Mouse (Mus musculus) adrenal gland, postnatal 10 days (tissue): ENCODE measurements around the gene Fut2. TPM values are rescaled to one million over a fixed set of nuclear protein-coding genes. Genes with fewer than 3 reads are reported as not detected.

Experiments
- DNase-seq: peaks from one replicate; pipeline ENCODE4 v3.0.0; 2021; ENCODE audit warnings: mixed read lengths
- total RNA-seq, 2 experiments: library from RNA; stranded (reverse); gene quantifications; 2 replicates each; pipeline ENCODE4 v1.2.3; 2021

Fut2 gene
- total RNA-seq, 2 experiments from 2014 or later: not detected

DNA sequence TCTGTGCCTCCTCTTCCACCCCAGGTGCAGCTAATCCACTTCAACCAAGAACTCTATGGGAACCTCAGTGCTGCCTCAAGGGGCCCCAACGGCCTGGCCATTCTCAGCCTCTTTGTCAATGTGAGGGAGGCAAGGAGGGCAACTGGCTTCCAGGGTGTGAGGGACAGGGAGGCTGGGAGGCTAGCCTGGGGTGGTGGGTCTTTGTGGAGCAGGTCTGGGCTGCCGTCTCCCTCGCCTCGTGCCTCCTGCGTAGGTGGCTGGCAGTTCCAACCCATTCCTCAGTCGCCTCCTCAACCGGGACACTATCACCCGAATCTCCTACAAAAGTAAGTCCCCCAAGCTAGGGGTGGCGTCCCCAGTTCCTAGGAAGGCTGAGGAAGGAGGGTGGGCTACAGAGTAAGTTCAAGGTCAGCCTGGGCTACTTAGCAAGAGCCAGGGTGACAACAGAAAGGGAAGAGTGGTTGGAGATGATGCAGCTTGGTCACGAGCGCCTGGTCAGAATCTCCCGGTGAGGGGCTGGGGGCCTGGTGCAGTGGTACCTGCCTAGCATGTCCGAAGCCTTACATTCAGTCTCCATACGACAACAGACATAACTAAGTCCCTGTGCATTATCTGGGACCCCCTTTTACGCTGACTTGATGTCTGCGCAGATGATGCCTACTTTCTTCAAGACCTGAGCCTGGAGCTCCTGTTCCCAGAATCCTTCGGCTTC, 36.8 kb upstream of the Fut2 start:
- peak; percentile 7 for DNase-seq

DNA sequence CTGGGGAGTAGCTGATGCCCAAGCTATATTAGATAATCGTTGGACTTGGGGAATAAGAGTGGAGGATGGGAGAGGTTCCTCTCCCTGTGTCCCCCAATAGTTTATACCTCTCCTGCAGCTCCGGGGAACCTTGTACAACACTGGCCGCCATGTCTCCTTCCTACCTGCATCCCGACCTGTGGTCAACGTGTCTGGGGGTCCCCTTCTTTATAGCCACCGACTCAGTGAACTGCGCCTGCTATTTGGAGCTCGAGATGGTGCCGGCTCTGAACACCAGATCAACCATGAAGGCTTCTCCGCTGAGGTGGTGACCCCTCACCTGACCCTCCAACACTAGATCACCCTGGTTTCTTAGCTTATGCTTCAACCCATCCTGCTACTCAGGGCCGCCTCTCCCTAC, 36.1 kb upstream of the Fut2 start:
- DNase-seq: peak; percentile 4

- DNase-seq: no peak
Observed at GRCm38 (mm10) chr7:45701607-45702006, 35.4 kb upstream of the Fut2 start.

- peak; percentile 66 for DNase-seq
Observed at GRCm38 (mm10) chr7:45701072-45701471, 34.9 kb upstream of the Fut2 start.

GRCm38 (mm10) chr7:45700301-45701015, 34.3 kb upstream of the Fut2 start:
- DNase-seq: peak; percentile 83

- DNase-seq: no peak
Observed at GRCm38 (mm10) chr7:45699523-45700141, 33.4 kb upstream of the Fut2 start, which contains the start of gene Car11. TSS of gene Car11 (plus strand) at chr7:45699843.

DNA sequence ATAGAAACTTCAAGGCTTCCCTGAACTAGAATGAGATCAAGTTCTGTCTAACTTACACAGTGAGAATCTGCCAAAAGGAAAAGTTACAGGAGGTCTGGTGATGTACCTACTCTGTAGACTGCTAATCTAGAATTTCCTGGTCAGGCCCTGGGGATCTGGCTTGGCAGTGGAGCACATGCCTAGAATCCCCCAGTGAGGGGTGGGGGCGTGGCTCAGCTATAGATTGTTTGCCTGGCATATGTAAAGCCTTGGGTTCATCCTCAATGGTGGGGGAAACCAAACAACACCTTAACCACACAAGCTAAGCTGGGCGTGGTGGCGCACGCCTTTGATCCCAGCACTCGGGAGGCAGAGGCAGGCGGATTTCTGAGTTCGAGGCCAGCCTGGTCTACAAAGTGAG, 31.7 kb upstream of the Fut2 start:
- DNase-seq: no peak

DNA sequence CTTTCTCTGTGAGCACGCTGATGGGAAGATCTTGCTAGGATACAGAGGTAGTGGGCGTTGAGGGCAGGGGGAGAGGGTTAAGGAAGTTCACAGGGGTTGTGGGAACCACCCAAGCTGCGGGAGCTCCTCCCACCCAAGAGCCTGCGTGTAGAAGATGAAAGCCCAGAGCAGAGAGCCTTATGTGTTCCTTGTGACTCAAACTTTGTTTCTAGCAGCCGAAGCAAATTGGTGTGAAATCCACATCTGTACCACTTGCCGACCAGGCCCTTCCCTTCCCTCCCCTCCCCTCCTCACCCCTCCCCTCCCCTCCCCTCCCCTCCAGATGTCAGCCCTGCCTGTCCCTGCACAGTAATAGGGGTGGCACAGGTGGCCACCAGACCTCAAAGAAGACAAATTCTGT, 28.9 kb upstream of the Fut2 start:
- no peak for DNase-seq

GRCm38 (mm10) chr7:45693921-45694591, 27.9 kb upstream of the Fut2 start, which contains the start of gene Sec1:
TSS of gene Sec1 (minus strand) at chr7:45694402.
- no peak for DNase-seq

GRCm38 (mm10) chr7:45692364-45692763, 26.2 kb upstream of the Fut2 start:
- no peak for DNase-seq

GRCm38 (mm10) chr7:45689800-45690199, 23.6 kb upstream of the Fut2 start:
- DNase-seq: peak; percentile 15

DNA sequence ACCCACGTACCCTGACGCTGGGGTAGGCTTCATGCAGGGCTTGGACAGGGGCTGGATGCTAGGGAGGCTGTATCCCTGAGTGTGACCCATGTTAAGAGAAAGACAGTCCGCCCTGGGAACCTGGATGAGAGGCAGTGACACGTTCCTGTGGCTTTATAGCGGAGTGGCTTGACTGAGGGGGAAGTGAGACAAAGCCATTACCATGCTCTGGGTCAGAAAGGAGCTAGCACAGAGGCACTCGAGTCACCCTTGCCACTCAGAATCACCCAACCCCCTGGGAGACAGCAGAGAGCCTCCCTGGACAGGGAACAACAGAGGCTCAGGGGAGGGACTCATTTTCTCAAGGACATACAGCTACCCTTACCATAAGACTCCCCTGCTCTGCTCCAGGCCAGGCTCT, 22.9 kb upstream of the Fut2 start:
- no peak for DNase-seq

GRCm38 (mm10) chr7:45686841-45687240, 20.6 kb upstream of the Fut2 start:
- DNase-seq: peak; percentile 4

DNA sequence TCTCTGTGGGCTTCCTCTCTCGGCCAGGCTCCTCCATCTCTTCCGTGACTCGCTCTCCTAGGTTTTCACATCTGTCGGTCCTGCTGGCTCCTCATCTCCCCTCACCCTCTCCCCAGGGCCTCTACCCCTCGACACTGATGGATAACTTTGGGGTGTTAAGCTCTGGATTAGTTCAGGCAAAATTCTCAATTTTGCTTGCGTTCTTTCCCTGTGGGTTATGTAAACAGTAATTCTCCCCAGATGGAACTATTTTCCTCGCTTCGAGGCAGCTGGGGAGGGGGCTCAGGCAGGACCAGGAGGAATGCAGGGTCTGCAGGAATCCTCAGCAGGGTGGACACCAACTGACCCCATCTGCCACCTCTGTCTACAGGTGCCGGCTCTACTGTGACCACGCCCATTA, 19.6 kb upstream of the Fut2 start:
- no peak for DNase-seq

- DNase-seq: no peak
Observed at GRCm38 (mm10) chr7:45683396-45684050, 17.3 kb upstream of the Fut2 start, which contains the start of gene Ntn5. TSS of gene Ntn5 (plus strand) at chr7:45684022.

DNA sequence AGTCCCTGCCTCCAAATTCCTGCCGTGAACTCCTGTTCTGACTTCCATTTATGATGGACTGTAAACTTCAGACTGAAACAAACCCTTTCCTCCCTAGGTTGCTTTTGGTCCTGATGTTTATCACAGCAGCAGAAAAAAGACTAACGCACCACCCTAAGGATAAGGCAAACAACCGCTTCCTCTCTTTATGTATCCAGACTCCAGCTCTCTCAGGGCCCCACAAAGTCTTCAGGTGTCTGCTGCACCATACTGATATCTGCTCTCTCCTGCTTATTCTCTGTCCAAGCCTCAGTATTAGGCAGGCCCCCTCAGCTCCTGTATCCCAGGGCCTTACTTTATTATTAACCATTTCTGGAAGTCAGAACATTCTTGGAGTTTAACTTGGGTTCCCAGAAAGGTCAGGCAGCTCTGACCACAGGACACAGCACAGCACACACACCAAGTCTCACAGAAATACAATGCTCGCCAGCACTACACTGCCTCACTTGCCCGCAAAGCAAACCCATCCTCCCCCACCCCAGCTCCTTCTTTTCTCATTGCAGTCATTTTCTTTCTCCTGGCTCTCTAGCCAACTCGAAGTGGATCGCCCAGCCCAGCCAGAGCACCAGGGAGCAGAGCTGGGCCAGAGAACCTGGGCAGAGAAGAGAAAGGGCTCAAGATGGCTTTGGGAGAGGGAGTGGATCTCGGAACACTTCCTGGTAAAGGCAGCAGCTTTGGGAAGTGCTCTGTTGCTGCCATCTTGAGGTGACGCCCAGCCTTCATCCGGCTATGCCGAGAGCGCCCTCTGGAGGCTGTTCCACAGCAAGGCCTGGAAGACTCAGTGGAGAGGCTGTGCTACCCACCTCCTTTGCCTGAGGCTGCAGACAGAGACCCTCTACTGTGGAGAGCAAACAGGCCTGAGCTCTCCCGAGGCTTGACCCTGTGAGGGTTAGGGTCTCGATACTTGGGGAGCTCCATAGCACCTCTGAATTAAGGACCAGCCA, 16.2 kb upstream of the Fut2 start:
- peak; percentile 92 for DNase-seq

DNA sequence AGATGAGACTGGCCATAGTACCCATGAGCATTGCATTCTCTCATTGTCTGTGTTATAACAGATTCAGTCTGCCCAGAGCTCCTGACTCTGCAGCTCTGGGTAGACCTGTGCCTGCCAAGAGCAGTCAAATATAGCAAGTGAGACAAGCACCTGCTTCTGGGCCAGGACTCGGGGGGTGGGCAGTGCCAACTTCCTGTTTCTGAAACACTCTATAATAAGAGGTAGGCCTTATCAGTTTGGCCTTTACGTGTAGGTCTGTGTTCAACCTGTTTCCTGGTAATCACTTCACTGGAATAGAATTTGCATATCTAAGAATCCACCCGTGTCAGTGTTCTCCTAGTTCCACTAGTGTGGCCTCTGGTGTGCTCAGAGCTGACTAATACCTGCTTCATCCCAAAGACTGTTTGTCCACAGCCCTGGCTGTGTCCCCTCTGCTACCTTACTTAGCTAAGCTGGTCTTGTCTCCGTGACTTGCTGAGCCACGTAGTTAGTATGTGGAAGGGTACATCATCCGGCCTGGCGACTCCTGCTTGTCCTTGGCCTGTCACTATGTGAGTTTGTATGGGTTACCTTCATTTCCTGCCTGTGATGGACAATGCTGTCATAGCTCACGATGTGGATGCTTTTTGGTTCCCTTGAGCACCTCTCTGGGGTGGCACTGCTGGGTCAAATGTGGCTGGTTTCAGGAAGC, 15.0 kb upstream of the Fut2 start:
- DNase-seq: no peak

- DNase-seq: peak; percentile 66
Observed at GRCm38 (mm10) chr7:45679966-45680621, 13.9 kb upstream of the Fut2 start.

DNA sequence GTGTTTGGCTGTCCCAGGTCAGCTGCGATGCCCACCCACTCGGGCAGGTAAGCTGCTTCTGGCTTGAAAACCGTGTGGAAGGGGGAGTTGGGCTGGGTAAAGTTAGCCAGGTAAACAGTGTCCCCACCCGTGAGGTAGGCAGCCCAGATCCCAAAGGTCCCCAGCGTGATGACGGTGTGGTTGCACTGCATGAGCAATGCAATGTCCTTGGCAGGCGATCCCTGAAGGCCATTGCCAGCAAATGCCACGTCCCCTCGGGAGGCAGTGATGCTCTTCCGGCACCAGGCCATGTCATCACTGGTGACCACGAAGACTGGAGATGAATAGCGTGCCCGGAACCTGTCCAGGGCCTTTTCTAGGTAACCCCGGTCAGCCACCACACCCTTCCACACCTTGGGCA, 12.3 kb upstream of the Fut2 start:
- DNase-seq: peak; percentile 59
